Mouse (Mus musculus): ENCODE measurements around the gene Homer3.

Gene Homer3

GRCm38 (mm10) chr8:70332878-70333202 lies 50.2 kb downstream of the Homer3 start:
- DNase-seq (ENCODE audit: low spot score) = no peak

- no peak for DNase-seq (ENCODE audit: low spot score)
Measured at GRCm38 (mm10) chr8:70338931-70339330, 56.3 kb downstream of the Homer3 start.

GRCm38 (mm10) chr8:70340659-70341058 lies 58.0 kb downstream of the Homer3 start:
- DNase-seq (ENCODE audit: low spot score) = no peak

GRCm38 (mm10) chr8:70342007-70342406 lies 59.4 kb downstream of the Homer3 start:
- DNase-seq (ENCODE audit: low spot score) = no peak

- no peak for DNase-seq (ENCODE audit: low spot score)
Measured at GRCm38 (mm10) chr8:70343076-70343475, 60.4 kb downstream of the Homer3 start.

- peak; percentile 45 for DNase-seq (ENCODE audit: low spot score)
Measured at GRCm38 (mm10) chr8:70343696-70344095, 61.1 kb downstream of the Homer3 start.
